Mouse (Mus musculus) ovary, postnatal 36 days (tissue): ENCODE measurements around the gene Serpina12.

Experiments used
- DNase-seq: peaks from one replicate; pipeline ENCODE4 v3.0.0; 2022; ENCODE audit warnings: low spot score, mixed read lengths

The Serpina12 gene

GRCm38 (mm10) chr12:104003238-104003612 is 41.0 kb downstream of the Serpina12 start:
- no peak for DNase-seq

GRCm38 (mm10) chr12:104002569-104003237 is 41.5 kb downstream of the Serpina12 start:
- DNase-seq: peak; percentile 36

GRCm38 (mm10) chr12:104000594-104000993 is 43.6 kb downstream of the Serpina12 start:
- no peak for DNase-seq

- DNase-seq: no peak
Observed at GRCm38 (mm10) chr12:103999611-104000010, 44.6 kb downstream of the Serpina12 start.

- no peak for DNase-seq
Observed at GRCm38 (mm10) chr12:103996513-103996912, 47.7 kb downstream of the Serpina12 start.

- DNase-seq: peak; percentile 74
Observed at GRCm38 (mm10) chr12:103995292-103996072, 48.8 kb downstream of the Serpina12 start.

- DNase-seq: no peak
Observed at GRCm38 (mm10) chr12:103992945-103993344, 51.3 kb downstream of the Serpina12 start.

GRCm38 (mm10) chr12:103989857-103990256 is 54.4 kb downstream of the Serpina12 start, which contains the start of gene Serpina11:
Serpina11 (minus strand) TSS chr12:103989957.
- DNase-seq: no peak

- DNase-seq: no peak
Observed at GRCm38 (mm10) chr12:103989514-103989767, 54.8 kb downstream of the Serpina12 start.

GRCm38 (mm10) chr12:103988754-103989513 is 55.3 kb downstream of the Serpina12 start:
- no peak for DNase-seq

- DNase-seq: no peak
Observed at GRCm38 (mm10) chr12:103985868-103986267, 58.4 kb downstream of the Serpina12 start.

GRCm38 (mm10) chr12:103984935-103985334 is 59.3 kb downstream of the Serpina12 start:
- DNase-seq: peak; percentile 37

GRCm38 (mm10) chr12:103981646-103982360 is 62.4 kb downstream of the Serpina12 start:
- no peak for DNase-seq
